Mouse (Mus musculus): Measurements from ENCODE around the gene Atp8a1.
A peak's percentile ranks its signal among the peaks of the same experiment; 100 is the strongest.

The Atp8a1 gene

DNA sequence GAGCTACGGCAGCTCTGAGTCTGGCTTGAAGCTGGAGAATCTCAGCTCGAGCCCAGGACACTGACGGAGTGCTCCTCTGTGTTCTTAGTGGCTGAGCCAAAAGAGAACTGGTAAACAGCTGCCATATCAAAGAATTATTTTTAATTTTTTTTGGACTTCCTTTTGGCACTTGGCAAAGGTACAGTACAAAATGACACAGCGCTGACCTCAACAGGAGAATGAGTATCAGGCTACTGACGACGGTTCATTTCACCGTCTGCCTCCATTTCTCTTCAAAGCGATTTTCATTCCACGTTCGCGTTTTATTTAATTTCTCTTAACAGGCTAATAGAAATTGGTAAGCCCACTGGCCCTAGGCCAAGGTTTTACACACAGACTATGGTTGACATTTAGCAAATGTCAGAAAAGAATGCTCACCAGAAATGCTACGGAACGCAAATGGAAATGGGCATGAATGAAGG, 177.8 kb downstream of the Atp8a1 start:
- DNase-seq, result peak; percentile 56

DNA sequence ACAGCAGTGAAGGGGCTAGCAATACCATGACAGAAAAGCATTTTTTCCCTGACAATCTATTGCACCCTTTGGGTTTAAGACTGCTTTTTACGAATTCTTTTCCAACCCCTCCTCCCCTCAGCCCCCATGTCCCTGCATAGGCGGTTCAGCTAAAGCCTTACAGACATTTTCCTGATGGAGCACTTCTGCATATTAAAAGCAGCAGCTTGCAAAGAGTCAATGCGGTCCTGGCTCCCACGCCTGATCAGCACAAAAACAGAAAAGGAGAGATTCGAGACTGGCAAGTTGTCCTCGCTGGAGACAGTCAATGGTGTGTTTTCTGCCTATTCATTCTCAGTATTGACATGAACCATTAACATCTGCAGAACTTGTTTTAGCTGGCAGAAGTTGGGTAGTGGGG, 184.5 kb downstream of the Atp8a1 start:
- no peak for DNase-seq

DNA sequence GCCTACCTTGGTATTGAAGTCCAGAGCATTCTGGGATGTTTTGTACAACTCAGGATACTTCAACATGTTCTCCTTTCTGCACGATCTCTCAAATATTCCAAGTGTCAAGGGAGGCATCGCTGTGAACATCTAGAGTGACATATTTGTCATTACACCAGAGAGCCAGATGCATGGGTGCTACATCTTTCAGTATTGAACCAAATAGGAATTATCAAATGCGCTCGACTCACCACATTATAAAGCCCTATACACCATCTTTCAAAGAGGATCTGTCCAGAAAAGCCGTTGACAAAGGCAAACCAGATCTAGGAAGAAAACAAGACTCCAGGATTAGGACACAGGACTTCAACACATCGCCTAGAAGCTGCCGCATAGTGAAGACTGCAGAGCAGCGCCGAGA, 187.4 kb downstream of the Atp8a1 start:
- DNase-seq, result no peak

DNA sequence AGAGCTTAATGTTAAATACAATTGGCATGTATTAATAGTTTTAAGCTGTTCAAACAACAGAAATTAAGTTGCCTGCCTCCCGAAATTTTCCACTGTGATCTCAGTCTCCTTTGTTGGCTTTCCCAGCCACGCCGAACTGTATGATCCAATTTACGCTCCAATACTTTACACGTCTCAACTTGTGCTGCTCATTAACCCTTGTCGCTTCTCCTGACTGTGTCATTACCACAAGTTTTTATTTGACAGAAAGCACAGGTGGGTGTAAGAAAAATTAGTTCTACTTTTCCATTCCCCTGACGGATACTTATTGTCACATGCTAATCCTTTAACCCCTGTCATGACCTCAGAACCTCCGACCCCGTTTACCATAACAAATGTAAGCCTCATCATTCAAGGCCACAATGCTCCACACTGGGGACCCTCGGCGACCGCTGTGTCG, 190.4 kb downstream of the Atp8a1 start:
- no peak for DNase-seq

DNA sequence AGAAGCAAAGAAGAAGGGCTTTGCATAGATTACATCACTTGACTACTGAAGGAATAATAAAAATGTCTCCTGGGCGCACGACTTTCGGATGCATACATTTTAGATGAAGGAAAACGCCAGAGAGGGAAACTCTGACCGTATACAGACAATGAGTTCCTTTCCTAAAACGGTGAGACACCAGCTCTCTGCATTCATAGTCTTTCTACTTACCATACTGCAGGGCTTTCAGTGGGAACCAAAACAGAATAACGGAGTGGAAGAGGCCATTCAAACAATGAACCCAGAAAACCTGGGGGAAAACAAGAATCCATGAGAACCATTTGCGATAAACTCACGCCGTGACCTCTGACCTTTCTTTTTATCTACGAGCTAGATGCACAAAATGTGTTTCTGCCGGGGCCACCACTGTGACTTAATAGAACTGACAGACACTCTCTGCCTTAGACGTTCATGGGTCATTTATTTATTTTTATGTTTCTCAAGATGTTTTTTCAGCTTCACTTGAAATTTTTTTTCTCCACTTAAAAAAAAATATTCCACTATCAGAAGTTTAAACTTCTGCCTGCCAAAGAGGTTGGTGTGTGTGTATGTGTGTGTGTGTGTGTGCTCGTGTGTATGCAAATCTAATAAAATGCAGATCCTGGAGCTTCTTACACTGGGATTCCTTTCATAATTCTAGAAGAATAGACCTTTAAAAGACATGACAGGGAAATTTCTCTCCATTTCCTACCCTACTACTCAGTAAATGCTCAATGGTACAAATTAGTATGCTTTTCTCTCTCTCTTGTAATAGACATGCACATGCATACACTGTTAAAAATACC, 191.3 kb downstream of the Atp8a1 start:
- no peak for DNase-seq

DNA sequence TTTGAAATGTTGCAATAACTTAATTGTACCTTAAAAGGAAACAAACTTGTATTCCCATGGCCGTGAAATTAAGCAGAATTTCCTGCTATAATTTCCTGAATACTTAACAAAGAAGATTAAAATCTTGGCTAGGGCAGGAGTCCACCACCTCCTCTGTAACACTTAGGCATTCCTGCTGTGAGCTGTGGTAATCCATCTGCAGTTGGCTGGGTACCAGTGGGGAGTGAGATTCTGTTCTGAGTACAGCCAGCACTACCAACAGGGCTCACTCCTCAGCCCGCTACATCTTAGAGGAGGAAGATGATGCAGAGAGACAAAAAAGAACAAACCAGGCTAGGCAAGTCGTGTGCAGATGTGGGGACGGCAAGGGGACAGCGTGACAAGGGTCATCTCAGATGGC, 192.7 kb downstream of the Atp8a1 start:
- DNase-seq, result peak; percentile 50

DNA sequence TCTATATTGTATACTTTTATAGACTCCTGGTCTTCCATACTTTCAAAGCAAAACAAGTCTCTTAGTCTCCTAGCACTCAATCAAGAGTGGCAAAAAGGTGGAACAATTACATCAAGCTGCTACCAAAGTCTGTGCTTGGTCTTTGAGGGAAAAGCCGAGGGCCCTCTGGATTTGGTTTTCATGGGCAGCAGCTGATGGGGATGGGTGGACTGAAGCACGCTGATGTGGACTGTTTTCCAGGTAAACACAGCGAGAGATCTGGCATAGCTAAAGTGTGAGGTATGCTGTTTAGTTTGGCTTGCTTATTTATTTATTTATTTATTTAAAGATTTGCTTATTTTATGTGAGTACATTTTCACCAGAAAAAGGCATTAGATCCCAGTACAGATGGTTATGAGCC, 193.7 kb downstream of the Atp8a1 start:
- DNase-seq, result no peak

DNA sequence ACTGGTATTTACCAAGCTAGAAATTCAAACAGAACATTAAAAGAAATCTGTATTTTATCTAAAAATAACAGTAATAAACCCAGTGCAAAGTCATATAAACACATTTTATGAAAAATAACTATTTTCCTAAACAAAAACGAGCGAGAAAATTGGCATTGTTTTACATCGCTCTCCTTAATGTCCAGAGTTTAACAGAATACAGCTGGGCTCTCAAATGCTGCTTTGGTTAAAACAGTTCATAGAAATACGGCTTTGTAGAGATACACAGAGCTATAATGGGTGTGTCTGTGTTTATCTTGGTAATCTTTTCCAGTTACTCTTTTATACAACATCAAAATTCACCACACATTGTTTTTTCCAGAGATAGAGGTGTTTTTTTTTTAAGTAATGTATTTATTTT, 194.8 kb downstream of the Atp8a1 start:
- DNase-seq, result no peak

DNA sequence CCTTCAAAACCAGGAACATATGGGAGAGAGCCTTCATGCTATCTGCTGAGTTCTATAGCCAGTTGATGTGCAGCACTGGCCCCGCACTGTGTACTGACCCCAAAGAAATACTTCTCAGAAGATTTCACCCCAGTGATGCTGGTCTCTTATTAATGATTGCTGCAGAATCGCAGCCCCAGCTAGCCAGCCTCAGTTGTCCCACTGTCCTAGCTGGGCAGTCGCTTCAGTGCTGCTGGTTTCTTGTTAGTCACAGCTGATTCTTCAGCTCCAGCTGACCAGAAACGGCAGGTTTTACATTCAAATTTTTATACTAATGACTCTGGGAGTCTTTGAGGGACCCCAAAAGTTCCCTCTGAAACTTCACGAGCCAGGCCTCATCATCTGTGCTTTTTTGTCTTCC, 197.2 kb downstream of the Atp8a1 start:
- no peak for DNase-seq

DNA sequence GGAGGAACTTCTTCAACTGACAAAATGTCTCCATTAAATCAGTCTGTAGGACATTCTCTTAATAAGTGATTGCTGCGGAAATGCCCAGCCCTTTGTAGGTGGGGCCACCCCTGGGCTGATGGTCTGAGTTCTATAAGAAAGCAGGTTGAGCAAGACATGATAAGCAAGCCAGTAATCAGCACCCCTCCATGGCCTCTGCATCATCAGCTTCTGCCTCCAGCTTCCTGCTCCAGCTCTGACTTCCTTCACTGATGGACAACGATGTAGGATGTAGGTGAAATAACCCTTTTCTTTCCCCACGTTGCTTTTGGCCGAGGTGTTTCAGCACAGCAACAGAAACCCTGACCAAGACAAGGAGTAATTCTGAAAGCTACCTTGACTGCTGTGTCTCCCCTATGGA, 198.1 kb downstream of the Atp8a1 start:
- DNase-seq, result no peak

DNA sequence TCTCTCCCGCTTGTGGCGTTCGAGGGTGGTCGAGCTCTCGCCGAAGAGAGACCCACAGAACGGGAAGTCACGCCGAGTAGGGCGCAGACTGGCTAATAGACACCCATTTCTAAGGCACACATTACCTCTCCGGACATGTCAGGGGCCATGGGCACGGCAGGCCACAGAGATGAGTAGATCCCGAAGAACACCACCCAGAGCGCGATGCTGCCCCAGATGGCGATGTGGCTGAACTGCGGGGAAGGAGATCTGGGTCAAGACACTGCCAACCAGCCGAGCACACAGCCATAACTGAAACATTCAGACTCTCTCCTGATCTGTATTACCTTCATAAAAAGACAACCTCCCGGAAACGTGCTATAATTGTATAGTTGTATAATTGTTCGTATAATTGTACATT, 199.7 kb downstream of the Atp8a1 start:
- no peak for DNase-seq

DNA sequence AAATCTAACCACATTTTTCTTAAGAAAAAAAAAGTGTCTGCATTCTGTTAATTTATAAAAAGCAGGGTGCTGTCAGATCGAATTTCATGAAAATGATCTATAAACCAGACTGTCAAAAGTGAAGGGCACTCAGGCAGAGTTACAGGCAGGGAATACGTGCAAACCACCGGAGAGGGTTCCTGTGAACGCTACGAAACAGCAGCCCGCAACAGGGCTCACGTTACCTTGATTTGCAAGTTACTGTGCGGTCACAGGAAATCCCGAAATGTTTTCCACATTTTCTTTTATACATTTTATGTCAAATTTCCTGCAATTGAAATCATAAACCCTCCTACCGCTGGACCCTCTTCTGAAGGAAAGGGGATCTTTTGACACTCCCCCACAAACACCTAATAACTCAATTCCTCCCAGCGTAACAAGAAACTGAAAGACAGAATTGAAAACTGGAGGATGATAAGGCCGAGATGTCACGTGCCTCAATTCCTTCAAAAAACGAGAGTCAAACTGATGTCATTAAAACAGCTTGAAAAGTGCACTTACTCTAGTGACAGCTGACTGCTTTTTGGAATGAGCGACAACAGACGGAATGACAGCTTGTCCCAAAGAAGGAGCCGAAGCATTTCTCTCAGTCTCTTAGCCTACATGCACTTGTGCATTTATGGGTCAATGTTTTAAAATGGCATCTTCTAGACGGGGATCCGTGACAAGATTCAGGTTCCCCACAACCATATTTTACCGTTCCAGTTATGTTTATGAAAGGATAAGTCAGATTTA, 200.3 kb downstream of the Atp8a1 start:
- no peak for DNase-seq

DNA sequence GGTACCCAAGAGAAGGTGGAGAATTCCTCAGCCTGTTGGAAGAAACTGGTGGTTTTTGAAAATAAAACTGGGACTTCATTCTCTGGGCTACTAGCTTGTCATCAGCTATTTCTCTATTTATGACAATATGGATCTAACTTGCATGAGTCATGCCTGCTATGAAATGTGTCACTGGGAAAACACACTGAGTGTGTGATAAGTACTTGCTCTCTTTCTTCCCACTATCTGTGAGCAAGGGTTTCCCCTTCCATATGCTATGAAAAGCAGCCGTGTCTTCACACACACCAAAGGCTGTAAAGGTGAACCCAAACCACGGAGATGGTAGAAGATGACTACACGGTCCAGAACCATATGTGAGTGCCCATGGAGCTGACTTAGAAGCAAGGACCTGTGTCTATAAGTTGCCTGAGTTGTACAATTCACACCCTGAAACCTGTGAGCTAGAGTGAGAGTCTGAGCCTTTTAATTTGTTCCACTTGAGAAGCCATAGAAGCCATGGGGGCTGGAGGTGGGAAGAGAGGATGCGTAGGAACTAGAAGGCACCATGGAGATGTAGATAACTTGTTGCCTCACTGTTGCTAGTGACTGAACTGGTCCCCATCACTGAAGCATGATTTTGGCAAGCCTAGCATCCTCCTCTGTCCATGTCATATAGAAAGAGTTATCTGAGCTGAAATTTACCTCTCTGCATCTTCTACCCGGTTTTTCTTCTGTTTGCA, 203.5 kb downstream of the Atp8a1 start:
- no peak for DNase-seq

DNA sequence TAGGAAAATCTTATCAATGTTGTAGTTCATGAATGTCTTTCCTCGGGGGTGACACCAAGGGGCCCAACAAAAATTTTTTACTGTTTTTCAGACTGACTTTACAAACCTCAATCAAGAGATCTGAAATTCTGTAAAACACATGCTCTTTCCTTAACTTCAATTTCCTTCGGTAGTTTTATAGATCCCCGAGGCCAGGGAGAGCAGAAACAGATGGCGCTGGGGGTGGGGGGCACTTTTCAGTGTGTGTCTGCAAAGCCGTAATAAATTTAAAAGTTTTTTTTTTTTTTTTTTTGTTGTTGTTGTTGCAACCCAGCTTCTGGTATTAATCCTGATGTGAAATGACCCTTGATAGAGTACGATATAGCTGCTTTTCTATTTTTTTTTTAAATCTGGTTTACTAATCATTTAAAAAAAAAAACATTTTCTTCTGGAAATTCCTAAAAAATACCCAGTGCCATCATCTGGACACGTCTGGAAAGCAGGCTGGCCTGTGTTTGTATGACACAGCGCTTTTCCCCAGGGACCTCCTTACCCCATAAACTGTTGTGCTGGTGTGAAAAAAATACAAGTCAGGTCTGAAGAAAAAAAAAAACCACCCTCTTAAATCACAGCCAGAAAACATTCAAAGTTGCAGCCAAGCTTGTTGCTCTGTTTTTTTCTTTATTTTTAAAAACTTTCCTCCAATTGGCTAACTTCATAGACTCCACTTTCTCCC, 205.7 kb downstream of the Atp8a1 start:
- DNase-seq, result no peak

DNA sequence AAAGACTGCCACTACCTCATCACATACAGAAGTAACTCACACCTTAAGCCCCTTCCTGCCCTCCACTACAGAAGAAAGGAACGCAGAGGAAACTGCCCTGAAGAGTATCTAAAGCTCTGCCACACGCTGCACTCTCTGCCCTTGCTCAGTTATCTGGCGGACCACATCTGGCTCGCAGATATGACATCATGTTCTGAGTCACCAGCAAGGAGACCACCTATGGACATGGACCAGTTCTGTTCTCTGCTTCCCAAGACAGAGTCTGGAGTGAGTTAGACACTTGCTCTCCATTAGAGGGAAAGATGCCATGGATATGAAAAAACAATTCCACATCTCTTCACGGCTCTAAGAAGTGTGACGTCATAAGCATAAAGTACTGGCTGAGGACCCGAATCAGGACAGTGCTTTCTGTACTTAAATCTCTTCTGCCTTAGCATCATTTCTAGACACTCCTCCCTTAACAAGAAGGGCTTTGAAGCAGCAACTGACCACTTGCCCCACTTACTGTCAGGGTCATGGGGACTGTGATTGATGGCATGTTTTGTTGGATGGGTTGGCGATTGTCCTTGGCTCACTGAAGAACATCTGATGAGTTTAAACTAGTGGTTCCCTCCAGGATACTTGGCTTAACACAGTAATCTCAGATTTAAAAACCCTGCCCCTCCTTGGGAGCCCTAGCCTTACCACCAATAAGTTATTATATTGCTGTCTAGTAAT, 206.5 kb downstream of the Atp8a1 start:
- DNase-seq, result no peak

DNA sequence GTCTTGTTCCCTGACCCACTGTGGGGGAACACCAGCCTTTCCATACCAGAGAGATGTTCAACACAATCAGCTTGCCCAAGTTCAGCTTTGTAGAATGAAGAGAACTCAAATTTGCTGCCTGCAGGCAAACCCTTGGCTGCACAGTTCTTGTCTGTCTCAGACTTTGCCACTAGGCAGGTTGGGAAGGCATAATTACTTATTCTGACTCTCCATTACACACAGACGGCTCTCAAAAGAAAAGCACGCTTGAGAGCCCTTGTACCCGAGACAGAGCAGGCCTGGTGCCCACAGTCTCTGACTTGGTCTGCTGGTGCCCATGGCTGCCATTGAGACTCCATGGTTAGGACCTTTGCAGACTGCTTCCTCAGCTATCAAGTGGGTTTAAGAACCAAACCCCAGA, 212.9 kb downstream of the Atp8a1 start:
- DNase-seq, result no peak

DNA sequence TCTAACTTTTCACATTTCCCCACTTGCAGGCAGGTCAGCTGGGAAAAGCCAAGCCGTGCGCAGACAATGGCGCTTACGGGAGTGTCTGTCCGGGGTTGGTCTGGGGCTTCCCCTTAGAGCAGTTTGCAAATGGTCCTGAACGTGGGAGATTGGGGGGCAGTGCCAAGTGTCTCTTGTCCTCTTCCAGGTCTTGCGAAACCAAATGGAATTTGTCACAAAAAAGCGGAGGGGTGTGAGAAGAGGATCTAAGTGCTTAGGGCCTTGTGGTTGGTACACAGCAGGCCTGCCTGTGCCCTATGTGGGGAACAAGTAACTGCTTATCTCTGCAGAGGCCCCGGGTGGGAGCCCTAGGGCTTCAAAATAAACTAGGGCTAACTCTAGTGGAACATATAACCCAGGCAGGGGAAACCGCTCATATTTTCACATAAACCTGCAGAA, 213.4 kb downstream of the Atp8a1 start:
- DNase-seq, result no peak

DNA sequence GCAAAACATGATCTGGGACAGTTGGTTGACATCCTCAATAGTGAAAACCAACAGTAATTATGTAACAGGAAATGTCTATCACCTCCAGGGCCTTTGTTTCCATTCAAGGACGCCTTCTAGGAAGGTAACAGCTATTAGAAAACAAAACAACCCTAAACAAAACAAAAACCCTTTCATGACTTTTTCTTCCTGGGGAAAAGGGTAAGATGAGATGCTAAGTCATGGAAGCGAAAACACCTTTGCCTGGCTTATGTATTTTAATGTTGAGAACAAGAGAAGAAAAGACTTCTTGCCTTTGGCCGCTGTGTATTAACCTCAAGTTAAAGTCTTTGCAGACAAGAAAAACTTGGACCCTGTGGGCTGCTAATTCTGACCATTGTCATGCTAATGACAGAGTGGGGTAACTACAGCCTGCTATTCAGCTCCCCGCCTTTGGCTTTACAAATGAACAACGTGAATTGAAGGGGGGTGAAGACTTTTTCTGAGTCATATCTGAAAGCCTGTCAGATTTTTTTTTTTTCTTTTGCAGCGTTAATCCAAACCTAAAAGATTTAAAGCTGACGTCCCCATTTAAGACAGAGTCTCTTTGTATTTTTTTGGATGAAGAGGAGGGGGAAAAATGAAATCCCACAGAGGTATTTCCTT, 214.0 kb downstream of the Atp8a1 start:
- DNase-seq, result no peak

DNA sequence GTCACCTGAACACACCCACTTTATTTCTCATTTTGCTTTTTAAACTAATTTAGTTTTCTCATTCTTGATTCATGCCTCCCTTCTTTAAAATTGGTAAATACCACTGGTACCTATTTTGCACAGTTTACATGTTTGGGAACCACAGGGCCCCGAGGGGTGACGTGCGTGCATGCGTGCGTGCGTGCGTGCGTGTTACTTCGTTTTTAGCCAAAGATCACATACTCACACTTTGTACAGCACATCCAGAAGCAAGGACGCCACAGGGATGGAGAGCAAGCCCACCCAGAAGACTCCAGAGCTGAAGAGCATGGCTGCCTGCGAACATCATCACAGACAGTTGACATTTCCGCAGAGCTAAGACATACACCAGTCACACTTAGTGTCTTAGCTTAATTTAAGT, 216.0 kb downstream of the Atp8a1 start:
- DNase-seq, result no peak

DNA sequence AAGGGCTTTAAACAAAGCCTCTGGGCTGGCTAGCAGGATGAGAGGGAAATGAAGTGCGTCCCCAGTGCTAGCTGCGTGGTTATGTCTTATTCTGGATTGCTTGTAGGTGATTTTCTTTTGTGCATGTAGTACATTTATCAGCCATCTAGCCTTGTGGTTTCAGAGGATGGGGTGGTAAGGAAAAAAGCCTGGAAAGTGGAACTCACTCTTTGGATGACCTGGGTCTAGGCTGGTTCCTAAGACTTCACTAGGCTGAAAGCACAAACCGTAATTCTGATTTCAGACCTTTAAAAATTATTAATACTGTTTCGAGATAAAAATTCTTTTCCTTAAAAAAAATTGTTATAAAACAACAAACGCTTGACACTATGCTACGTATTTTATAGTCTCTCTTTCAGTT, 217.4 kb downstream of the Atp8a1 start:
- no peak for DNase-seq

DNA sequence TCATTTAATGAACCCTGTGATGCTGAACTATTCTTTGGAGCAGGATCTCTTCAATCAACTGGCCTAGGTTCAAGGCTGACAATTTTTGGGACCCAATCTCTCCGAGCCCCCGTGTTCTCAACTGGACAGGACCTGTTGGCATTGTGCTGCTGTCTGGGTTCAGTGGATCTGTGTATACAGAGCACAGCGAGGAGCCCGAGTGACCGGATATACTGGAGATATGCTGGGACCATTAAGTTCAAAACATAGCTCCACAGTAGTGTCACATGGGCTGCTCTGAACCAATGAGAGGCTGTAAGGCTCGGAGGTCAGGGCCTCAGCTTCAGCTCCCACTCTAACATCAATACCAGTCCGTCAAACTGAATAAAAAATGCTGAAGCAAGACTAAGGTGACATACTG, 217.8 kb downstream of the Atp8a1 start:
- no peak for DNase-seq
